Comparison of ENCODE assay signal across 17 mouse cellular contexts in the genomic region with DNA sequence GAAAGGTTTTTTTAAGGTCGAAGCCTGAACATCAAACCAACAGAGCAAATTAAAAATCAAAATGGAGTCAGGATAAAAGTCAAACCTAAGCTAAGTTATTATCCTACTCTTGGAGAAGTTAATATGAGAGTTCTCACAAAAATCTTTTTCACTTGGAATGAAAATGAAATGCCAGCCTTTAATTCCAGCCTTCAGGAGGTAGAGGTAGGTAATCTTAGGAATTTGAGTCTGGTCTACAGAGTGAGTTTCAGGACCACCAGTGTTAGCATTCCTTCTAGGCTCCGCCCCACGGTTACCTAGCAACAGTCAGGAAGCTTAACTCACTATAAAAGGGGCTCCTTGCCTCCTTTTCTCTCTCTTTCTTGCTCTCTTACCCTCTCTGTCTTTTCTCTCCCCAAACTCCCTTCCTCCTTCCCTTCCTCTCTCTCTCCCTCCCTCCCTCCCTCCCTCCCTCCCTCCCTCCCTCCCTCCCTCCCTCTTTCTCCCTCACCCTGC. TPM values are rescaled to one million over a fixed set of nuclear protein-coding genes. Genes with fewer than 3 reads are reported as not detected.
A peak's percentile ranks its signal among the peaks of the same experiment; 100 is the strongest.
DNase-seq lines count a peak whose midpoint lies in the region; ATAC-seq lines count a peak whose summit lies in the region.
"Had no signal": no experiment of that assay in that cellular context is flagged by ENCODE, and none has a peak within 500 bp of the region (broad histone marks: within the 10 kb centered on the region; RNA-seq: fewer than 3 reads in every experiment).

No protein-coding gene starts in this region.

- H3K4me1 ChIP-seq in hindbrain, embryonic 14.5 days (replicated peaks; ENCODE audit: control insufficient read depth, insufficient read depth, low read length), result 0 out of 2 replicates have a peak, but pooled peaks cover 6% of the 10 kb centered on the region
- H3K4me1 ChIP-seq in hindbrain, embryonic 12.5 days, result peaks cover 24% of the 10 kb centered on the region

- no peaks in the 10 kb centered on the region for H3K9me3 ChIP-seq in hindbrain, embryonic 14.5 days (ENCODE audit: control insufficient read depth, low read length)
- no peaks in the 10 kb centered on the region for H3K9me3 ChIP-seq in hindbrain, embryonic 12.5 days (replicated peaks)
- H3K9me3 ChIP-seq: limb, embryonic 12.5 days; neural tube, embryonic 15.5 days had no signal

- no peak for ATAC-seq in hindbrain, embryonic 14.5 days (ENCODE audit: low FRiP score)
- no peak for ATAC-seq in hindbrain, embryonic 12.5 days (ENCODE audit: low FRiP score)

- H3K36me3 ChIP-seq in hindbrain, embryonic 14.5 days (replicated peaks; ENCODE audit: control insufficient read depth, insufficient read depth), result no peaks in the 10 kb centered on the region
- no peaks in the 10 kb centered on the region for H3K36me3 ChIP-seq in hindbrain, embryonic 12.5 days
- H3K36me3 ChIP-seq: limb, embryonic 12.5 days; neural tube, embryonic 15.5 days had no signal

- no peak overlapping the region for H3K4me2 ChIP-seq in hindbrain, embryonic 14.5 days (replicated peaks)
- H3K4me2 ChIP-seq in hindbrain, embryonic 12.5 days (replicated peaks), result no peak overlapping the region
- H3K4me2 ChIP-seq: limb, embryonic 12.5 days; neural tube, embryonic 15.5 days had no signal

- no peak overlapping the region for H3K9ac ChIP-seq in hindbrain, embryonic 14.5 days
- H3K9ac ChIP-seq in hindbrain, embryonic 12.5 days, result no peak overlapping the region
- H3K9ac ChIP-seq: limb, embryonic 12.5 days; neural tube, embryonic 15.5 days had no signal

- no peaks in the 10 kb centered on the region for H3K27me3 ChIP-seq in hindbrain, embryonic 14.5 days (ENCODE audit: control insufficient read depth, insufficient read depth, low read length)
- no peaks in the 10 kb centered on the region for H3K27me3 ChIP-seq in hindbrain, embryonic 12.5 days
- H3K27me3 ChIP-seq: limb, embryonic 12.5 days; neural tube, embryonic 15.5 days had no signal

- peak; percentile 41 for DNase-seq in hindbrain, embryonic 14.5 days (ENCODE audit: low spot score)
- DNase-seq in thymus, postnatal 0 days (ENCODE audit: low spot score), result peak; percentile 50
- no peak for DNase-seq in thymus, adult 18-20 months
- peak; percentile 69 for DNase-seq in forelimb bud, embryonic 11.5 days (ENCODE audit: low read depth, low spot score)
- peak; percentile 71 for DNase-seq in thymus, postnatal 4 days
- no peak for DNase-seq in cerebellum, adult 11 months
- no peak for DNase-seq in heart, postnatal 4 days
- DNase-seq: adrenal gland, postnatal 36 days; cerebellum, adult 9-10 months; kidney, adult 2 months had no signal

- H3K27ac ChIP-seq in hindbrain, embryonic 14.5 days, result no peak overlapping the region
- H3K27ac ChIP-seq in hindbrain, embryonic 12.5 days, result no peak overlapping the region
- H3K27ac ChIP-seq: limb, embryonic 12.5 days; neural tube, embryonic 15.5 days had no signal

- 25% methylated on average over 3 of the region's 3 CpGs for WGBS in hindbrain, embryonic 14.5 days
- whole genome bisulfite sequencing in hindbrain, embryonic 12.5 days, result 22% methylated on average over 3 of the region's 3 CpGs

- no peak overlapping the region for H3K4me3 ChIP-seq in hindbrain, embryonic 14.5 days (replicated peaks; ENCODE audit: low read length)
- H3K4me3 ChIP-seq in hindbrain, embryonic 12.5 days, result no peak overlapping the region
- H3K4me3 ChIP-seq: erythroblast, embryonic 14.5 days; limb, embryonic 12.5 days; neural tube, embryonic 15.5 days had no signal

RNA-seq across cellular contexts. Expression of a gene that starts 42.7 kb away (rescaled TPM):
- not detected in 2 replicates for polyA plus RNA-seq in hindbrain, embryonic 14.5 days (2014; fragmentation: Nextera tagmentation; extraction: Ambion mirVana)
- not detected in 2 replicates for polyA plus RNA-seq in hindbrain, embryonic 12.5 days (2016; fragmentation: Nextera tagmentation; extraction: Ambion mirVana)
- not detected in 2 replicates for polyA plus RNA-seq in thymus, postnatal 0 days (2015; fragmentation: Nextera tagmentation; extraction: Ambion mirVana)
- total RNA-seq in heart, postnatal 4 days (2021), result under 1 TPM in 1 of 2 experiments, not detected in 1; 0.24 TPM
- total RNA-seq: adrenal gland, postnatal 36 days; gastrocnemius, postnatal 4 days had no signal
- polyA plus RNA-seq: erythroblast, embryonic 14.5 days; heart, embryonic 16.5 days; limb, embryonic 12.5 days; neural tube, embryonic 15.5 days had no signal

RNA-seq across cellular contexts. Expression of a gene that starts 51.1 kb away (rescaled TPM):
- polyA plus RNA-seq in hindbrain, embryonic 14.5 days (2014; fragmentation: Nextera tagmentation; extraction: Ambion mirVana), result 0.23 and 0.47 TPM in 2 replicates
- polyA plus RNA-seq in hindbrain, embryonic 12.5 days (2016; fragmentation: Nextera tagmentation; extraction: Ambion mirVana), result 0.09 and 0.14 TPM in 2 replicates
- polyA plus RNA-seq in thymus, postnatal 0 days (2015; fragmentation: Nextera tagmentation; extraction: Ambion mirVana), result 0.90 and 0.91 TPM in 2 replicates
- 1 to 10 TPM; 4.2 to 5.5 TPM for total RNA-seq in heart, postnatal 4 days (2021)
- total RNA-seq: gastrocnemius, postnatal 4 days; megakaryocyte, adult 5-6 weeks had no signal
- polyA plus RNA-seq: erythroblast, embryonic 14.5 days had no signal

Comparison
In these comparisons a context has a peak if more than half of its experiments do, and no peak if none do; other contexts are left out.
1. DNase-seq: peak in hindbrain, embryonic 14.5 days (single experiment), thymus, postnatal 0 days (single experiment), forelimb bud, embryonic 11.5 days (single experiment) and thymus, postnatal 4 days (single experiment); none in thymus, adult 18-20 months (0 of 2), cerebellum, adult 11 months (single experiment) and heart, postnatal 4 days (single experiment).